Mouse (Mus musculus) cerebellum, adult 2 months (tissue): Measurements from ENCODE around the gene Prkd3.

Experiments used
- CTCF ChIP-seq: fragments of 200-500 bp; IDR thresholded peaks from 2 replicates; pipeline ENCODE4 v1.5.1; 2011; ENCODE audit warnings: low read depth, mild to moderate bottlenecking, control low read depth, low read length, moderate library complexity, borderline replicate concordance; ENCODE audit not compliant: insufficient read depth
- POLR2A ChIP-seq: fragments of 200-500 bp; IDR thresholded peaks from 2 replicates; pipeline ENCODE4 v1.6.1; 2011; ENCODE audit warnings: low read length, control low read depth, borderline replicate concordance; ENCODE audit not compliant: insufficient read depth

DNA sequence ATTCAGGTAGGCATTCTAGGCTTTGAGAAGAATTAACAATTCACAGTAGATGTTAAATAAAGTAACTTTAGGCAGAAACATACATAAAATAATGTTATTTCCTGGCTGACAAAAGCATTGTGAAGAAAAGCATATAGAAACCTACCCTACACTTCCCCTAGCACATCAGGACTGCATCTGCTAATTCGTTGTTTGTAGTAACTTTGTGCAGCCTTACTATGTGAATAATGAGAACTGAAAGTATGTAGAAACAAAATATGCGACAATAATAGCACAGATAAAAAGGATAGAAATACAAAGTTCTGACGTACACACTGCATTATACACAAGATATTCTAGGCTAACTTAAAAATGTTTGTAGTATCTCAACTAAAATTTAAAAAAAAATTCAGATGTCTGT is 21.4 kb downstream of the Prkd3 start:
- TF ChIP-seq POLR2A (no peak), CTCF (no peak)
